Mouse (Mus musculus) midbrain, embryonic 14.5 days (tissue): Measurements from ENCODE around the gene Hsd11b2. TPM values are rescaled to one million over a fixed set of nuclear protein-coding genes. Genes with fewer than 3 reads are reported as not detected.
A peak's percentile ranks its signal among the peaks of the same experiment; 100 is the strongest.

Source experiments
- ATAC-seq: fragments of 200-750 bp; cut with Nextera tagmentation; 2 replicates; pipeline ENCODE4 v1.8.0; 2017; ENCODE audit warnings: moderate number of reproducible peaks, moderate library complexity; ENCODE audit not compliant: low FRiP score, low TSS enrichment
- DNase-seq: peaks from one replicate; pipeline ENCODE4 v3.0.0-alpha.2; 2015
- H3K27ac ChIP-seq: fragments of 300-500 bp; sonication (generic); replicated peaks from 2 replicates; pipeline ENCODE4 v1.5.1; 2014; ENCODE audit warnings: mild to moderate bottlenecking, low read depth, low read length, moderate library complexity
- H3K27me3 ChIP-seq: fragments of 300-500 bp; sonication (generic); 2 replicates; pipeline ENCODE4 v1.6.1; 2014; ENCODE audit warnings: low read length, control low read depth, mixed read lengths; ENCODE audit not compliant: control insufficient read depth, insufficient read depth
- H3K36me3 ChIP-seq: fragments of 300-500 bp; sonication (generic); 2 replicates; pipeline ENCODE4 v1.6.1; 2014; ENCODE audit warnings: low read length, control low read depth; ENCODE audit not compliant: control insufficient read depth, insufficient read depth
- H3K4me1 ChIP-seq: fragments of 300-500 bp; sonication (generic); 2 replicates; pipeline ENCODE4 v1.6.1; 2014; ENCODE audit warnings: mild to moderate bottlenecking, antibody characterized with exemption, low read length, control low read depth; ENCODE audit not compliant: control insufficient read depth, insufficient read depth
- H3K4me2 ChIP-seq: fragments of 300-500 bp; sonication (generic); 2 replicates; pipeline ENCODE4 v1.6.1; 2014; ENCODE audit warnings: mild to moderate bottlenecking, low read length, moderate library complexity
- H3K4me3 ChIP-seq: fragments of 300-500 bp; sonication (generic); replicated peaks from 2 replicates; pipeline ENCODE4 v1.5.1; 2014; ENCODE audit warnings: low read depth, low read length
- H3K9ac ChIP-seq: fragments of 300-500 bp; sonication (generic); replicated peaks from 2 replicates; pipeline ENCODE4 v1.6.1; 2014; ENCODE audit warnings: mild to moderate bottlenecking, low read length, moderate library complexity
- H3K9me3 ChIP-seq: fragments of 300-500 bp; sonication (generic); 2 replicates; pipeline ENCODE4 v1.6.1; 2016; ENCODE audit warnings: low read length, control low read depth, mixed read lengths; ENCODE audit not compliant: control insufficient read depth
- WGBS: fragments of 180-500 bp; shearing (Covaris S2); extraction: QIAGEN DNeasy Blood & Tissue Kit; methylation state at CpG from one replicate; pipeline ENCODE4 v1.1.7; 2014; 5-methylcytosine and 5-hydroxymethylcytosine counted together
- polyA plus RNA-seq: library from polyadenylated mRNA; unstranded; fragments of >200 nt; fragmentation: Nextera tagmentation; extraction: Ambion mirVana; gene quantifications from 2 replicates; pipeline ENCODE4 v1.2.1, GENCODE M21; 2014

Hsd11b2 gene
- 5.9 and 9.7 TPM in 2 replicates for polyA plus RNA-seq

DNA sequence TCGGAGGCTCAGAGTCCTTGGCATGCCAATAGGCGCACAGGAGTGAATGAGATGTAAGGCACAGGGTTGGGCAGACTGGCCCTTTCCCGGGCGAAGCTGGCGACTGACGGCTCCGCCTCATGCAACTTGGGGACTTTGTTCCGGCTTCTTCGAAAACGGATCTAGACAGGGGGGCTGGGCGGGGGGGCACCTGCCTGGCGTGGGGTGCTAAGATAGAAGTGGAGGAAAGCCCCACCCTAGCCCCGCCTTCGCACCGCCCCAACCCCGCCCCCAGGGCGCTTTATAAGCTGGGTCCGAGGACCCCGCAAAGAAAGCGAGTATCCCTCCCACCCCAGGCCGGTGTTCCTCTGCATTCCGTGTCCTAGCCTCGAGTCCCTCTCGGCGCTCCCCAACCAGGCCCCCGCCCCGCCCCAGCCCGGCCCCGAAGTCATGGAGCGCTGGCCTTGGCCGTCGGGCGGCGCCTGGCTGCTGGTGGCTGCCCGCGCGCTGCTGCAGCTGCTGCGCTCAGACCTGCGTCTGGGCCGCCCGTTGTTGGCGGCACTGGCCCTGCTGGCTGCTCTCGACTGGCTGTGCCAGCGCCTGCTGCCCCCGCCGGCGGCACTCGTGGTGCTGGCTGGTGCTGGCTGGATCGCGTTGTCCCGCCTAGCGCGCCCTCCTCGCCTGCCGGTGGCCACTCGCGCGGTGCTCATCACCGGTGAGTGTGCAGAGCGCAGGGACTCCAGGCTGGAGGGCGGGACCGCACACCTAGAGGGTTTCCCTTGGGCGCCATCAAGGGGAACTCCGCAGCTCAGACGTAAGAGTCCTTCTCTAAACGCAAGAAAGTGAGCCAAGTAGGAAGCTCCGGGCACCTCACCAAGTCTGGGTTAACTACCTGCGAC lies at the start of gene Hsd11b2:
Gene Hsd11b2, plus strand, starts transcription at position 320 of the 878 bp plus-strand sequence.
- DNase-seq, result peak; percentile 79
- Histone ChIP-seq H3K4me3 (peak within 1 kb of the TSS; percentile 51), H3K27me3 (peaks cover 4% of the 10 kb centered on the region; the same call in 1 of the 2 replicates), H3K4me1 (peaks cover 35% of the 10 kb centered on the region), H3K9me3 (no peaks in the 10 kb centered on the region), H3K36me3 (peaks cover 8% of the 10 kb centered on the region), H3K27ac (peak within 1 kb of the TSS; percentile 61; the same call in 1 of the 2 replicates), H3K4me2 (peak within 1 kb of the TSS; percentile 89), H3K9ac (peak within 1 kb of the TSS; percentile 64)
- under 1% methylated on average over 64 of the region's 68 CpGs for WGBS
- peak; percentile 71 for ATAC-seq

DNA sequence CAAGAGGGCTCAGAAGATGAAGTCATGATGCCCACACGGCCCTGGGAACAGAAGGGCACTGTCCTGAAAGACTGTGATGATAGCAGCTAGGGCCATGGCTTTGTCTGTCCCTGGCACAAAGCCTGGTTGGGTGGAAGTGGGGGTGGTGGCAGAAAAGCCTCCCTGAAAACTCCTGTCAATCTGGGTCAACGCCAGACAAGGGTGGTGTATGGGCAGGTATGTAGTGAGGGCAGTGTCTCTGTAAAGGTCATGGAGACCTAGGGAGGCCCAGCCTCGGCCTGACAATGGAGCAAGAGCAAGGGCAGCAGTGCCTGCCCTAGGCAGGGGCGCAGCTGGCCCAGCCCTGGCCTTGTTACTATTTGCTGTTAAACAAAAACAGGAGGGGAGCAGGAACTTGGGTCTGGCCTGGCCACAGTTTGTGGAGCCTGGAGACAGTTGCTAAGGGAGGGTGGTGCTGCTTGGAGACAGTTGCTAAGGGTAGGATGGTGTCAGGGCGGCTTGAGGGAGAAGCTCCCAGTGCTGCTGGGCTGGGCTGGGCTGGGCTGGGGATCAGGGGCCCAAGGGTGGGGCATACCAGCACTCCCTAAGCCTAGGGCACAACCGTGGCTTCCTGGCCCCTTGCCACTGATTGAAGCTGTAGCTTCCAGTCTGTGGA lies 49.4 kb upstream of the Hsd11b2 start:
- Histone ChIP-seq H3K27ac (peak overlapping the region; percentile 72), H3K4me3 (peak overlapping the region; percentile 41), H3K4me2 (peak overlapping the region; percentile 73), H3K36me3 (0 out of 2 replicates have a peak, but pooled peaks cover 9% of the 10 kb centered on the region), H3K4me1 (peaks cover 31% of the 10 kb centered on the region), H3K9me3 (no peaks in the 10 kb centered on the region), H3K9ac (no peak overlapping the region; the same call in 1 of the 2 replicates), H3K27me3 (no peaks in the 10 kb centered on the region)
- 14% methylated on average over 6 of the region's 6 CpGs for WGBS
- ATAC-seq (peak; percentile 21; the same call in 1 of the 2 replicates), DNase-seq (peak; percentile 61)

- Histone ChIP-seq H3K27me3 (no peaks in the 10 kb centered on the region), H3K27ac (peak overlapping the region; percentile 72), H3K4me3 (peak overlapping the region; percentile 41), H3K4me1 (peaks cover 33% of the 10 kb centered on the region), H3K9me3 (no peaks in the 10 kb centered on the region), H3K4me2 (peak overlapping the region; percentile 73), H3K36me3 (0 out of 2 replicates have a peak, but pooled peaks cover 9% of the 10 kb centered on the region), H3K9ac (no peak overlapping the region; the same call in 1 of the 2 replicates)
- no peak for ATAC-seq
- 79% methylated on average over 5 of the region's 5 CpGs for WGBS
- no peak for DNase-seq
These were observed 48.7 kb upstream of the Hsd11b2 start for GRCm38 (mm10) chr8:105469816-105470215.

- H3K27me3 ChIP-seq, result no peaks in the 10 kb centered on the region
- H3K4me3 ChIP-seq, result peak overlapping the region; percentile 41
- peak overlapping the region; percentile 72 for H3K27ac ChIP-seq
- ATAC-seq (no peak), DNase-seq (no peak)
- H3K4me2 ChIP-seq, result peak overlapping the region; percentile 73
- peaks cover 38% of the 10 kb centered on the region for H3K4me1 ChIP-seq
- H3K9ac ChIP-seq, result peak overlapping the region; percentile 51; the same call in 1 of the 2 replicates
- H3K9me3 ChIP-seq, result no peaks in the 10 kb centered on the region
- H3K36me3 ChIP-seq, result 0 out of 2 replicates have a peak, but pooled peaks cover 9% of the 10 kb centered on the region
- WGBS, result 69% methylated on average over 5 of the region's 5 CpGs
These were observed 48.3 kb upstream of the Hsd11b2 start for GRCm38 (mm10) chr8:105470262-105470661.

DNA sequence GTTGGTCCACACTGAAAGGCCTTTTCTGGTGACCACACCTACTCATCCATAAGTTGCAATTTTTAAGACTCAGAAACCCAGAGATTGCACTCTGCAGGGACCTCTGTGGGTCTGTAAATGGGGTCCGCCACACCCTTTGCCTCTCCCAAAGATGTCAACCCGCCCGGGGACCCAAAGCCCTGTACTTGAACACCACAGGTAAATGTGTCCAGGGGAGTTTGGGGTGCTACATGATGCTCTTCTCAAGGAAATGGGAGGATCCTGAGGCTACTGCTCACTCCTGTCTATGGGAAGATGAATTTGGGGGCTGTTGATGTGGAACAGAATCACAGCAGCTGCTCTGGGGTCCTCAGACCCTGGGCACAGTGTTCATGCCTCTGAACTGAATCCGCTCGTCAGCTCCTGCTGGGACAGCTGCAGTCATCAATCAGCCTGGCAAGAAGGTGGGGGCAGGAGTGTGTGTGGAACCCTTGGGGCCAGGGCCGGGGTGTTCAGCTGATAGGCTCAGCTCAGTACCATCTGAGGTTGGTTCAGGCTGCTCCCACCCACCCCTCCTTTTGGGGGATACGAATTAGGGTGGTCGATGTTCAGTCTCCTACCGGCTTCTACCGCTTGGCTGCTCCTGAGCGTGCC lies 47.8 kb upstream of the Hsd11b2 start:
- H3K4me3 ChIP-seq, result peak overlapping the region; percentile 41
- DNase-seq (no peak), ATAC-seq (no peak)
- H3K27ac ChIP-seq, result peak overlapping the region; percentile 72
- H3K9ac ChIP-seq, result peak overlapping the region; percentile 51
- peaks cover 39% of the 10 kb centered on the region for H3K4me1 ChIP-seq
- 20% methylated on average over 11 of the region's 11 CpGs for WGBS
- peak overlapping the region; percentile 73 for H3K4me2 ChIP-seq
- H3K27me3 ChIP-seq, result no peaks in the 10 kb centered on the region
- 0 out of 2 replicates have a peak, but pooled peaks cover 12% of the 10 kb centered on the region for H3K36me3 ChIP-seq
- H3K9me3 ChIP-seq, result no peaks in the 10 kb centered on the region

DNA sequence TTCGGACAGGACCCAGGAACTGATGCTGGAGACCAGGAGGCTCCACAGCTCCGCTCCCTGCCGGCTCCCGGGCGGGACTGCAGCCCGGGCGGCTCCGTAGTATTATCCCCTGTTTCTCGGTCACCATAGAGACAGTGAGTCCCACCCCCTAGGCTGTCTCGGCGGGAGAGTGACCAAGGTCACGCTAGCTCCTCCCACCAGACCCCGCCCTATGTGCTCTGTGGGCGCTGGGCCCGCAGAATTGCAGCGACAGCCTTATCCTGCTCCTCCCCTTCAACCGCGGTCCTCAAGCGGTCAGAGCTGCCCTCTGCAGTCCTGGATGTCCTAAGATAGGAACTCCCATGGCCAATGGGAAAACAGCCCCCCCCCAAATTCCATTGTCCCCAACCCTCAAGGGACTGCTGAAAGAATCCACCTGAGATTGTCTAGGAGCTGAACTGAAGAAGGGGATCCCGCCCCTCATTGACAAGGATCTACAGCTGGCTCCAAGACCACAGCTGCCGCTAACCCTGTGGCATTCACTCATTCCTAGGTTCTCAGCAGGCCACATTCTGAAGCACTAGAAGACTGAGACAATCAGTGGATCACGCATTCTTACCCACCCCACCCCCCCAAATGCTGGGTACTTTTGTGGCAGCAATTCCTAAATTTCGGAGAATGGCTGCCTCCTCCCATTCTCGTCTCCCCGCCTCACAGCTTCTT lies 47.1 kb upstream of the Hsd11b2 start, which contains the start of gene Tppp3:
Gene Tppp3, minus strand, starts transcription at position 213 of the 702 bp plus-strand sequence.
- peak within 1 kb of the TSS; percentile 41 for H3K4me3 ChIP-seq
- no peaks in the 10 kb centered on the region for H3K9me3 ChIP-seq
- peak; percentile 92 for DNase-seq
- peaks cover 39% of the 10 kb centered on the region for H3K4me1 ChIP-seq
- H3K27ac ChIP-seq, result peak within 1 kb of the TSS; percentile 72
- H3K4me2 ChIP-seq, result peak within 1 kb of the TSS; percentile 73
- 0 out of 2 replicates have a peak, but pooled peaks cover 12% of the 10 kb centered on the region for H3K36me3 ChIP-seq
- peak within 1 kb of the TSS; percentile 51 for H3K9ac ChIP-seq
- H3K27me3 ChIP-seq, result no peaks in the 10 kb centered on the region
- 5% methylated on average over 25 of the region's 25 CpGs for WGBS
- peak; percentile 90 for ATAC-seq

GRCm38 (mm10) chr8:105472414-105472932 lies 46.1 kb upstream of the Hsd11b2 start:
- H3K9me3 ChIP-seq, result no peaks in the 10 kb centered on the region
- no peak overlapping the region for H3K27ac ChIP-seq
- WGBS, result 23% methylated on average over 23 of the region's 23 CpGs
- no peaks in the 10 kb centered on the region for H3K27me3 ChIP-seq
- no peak overlapping the region for H3K9ac ChIP-seq
- H3K4me1 ChIP-seq, result peaks cover 39% of the 10 kb centered on the region
- DNase-seq, result no peak
- no peak overlapping the region for H3K4me2 ChIP-seq
- no peak for ATAC-seq
- H3K4me3 ChIP-seq, result no peak overlapping the region
- H3K36me3 ChIP-seq, result 0 out of 2 replicates have a peak, but pooled peaks cover 6% of the 10 kb centered on the region
